Mouse (Mus musculus) embryonic stem cell, embryonic (primary cell): ENCODE data around the gene Smc4.

Experiments
- CTCF ChIA-PET, 4 experiments: fragments of 300-600 bp in 2 of 4; fragments of 350-600 bp in 2 of 4; sonication (Branson Sonifier 250); formaldehyde crosslinking; loops; one replicate each; lab custom pipeline; 2022; ENCODE audit warnings: inconsistent platforms in 2 of 4; lab: Charles Lee
- POLR2A ChIA-PET, 4 experiments: fragments of 300-600 bp in 2 of 4; fragments of 350-600 bp in 2 of 4; sonication (Branson Sonifier 250); formaldehyde crosslinking; loops; one replicate each; lab custom pipeline; 2022; ENCODE audit warnings: antibody characterized with exemption in 4 of 4, inconsistent platforms in 1 of 4; lab: Charles Lee

Gene Smc4

GRCm38 (mm10) chr3:69004437-69005337 is at the start of gene Smc4, which contains the start of gene Ift80:
Smc4 (plus strand) TSS chr3:69004738.
Ift80 (minus strand) TSS chr3:69004570.
- CTCF ChIA-PET: interaction anchor here in 1 of 4 experiments (1.0 kb wide), 1 partner anchor 16 kb away, joined by 3 read pairs; no protein-coding TSS in a partner anchor
- POLR2A ChIA-PET: interaction anchor here in 3 of 4 experiments (0.6 to 6.7 kb wide), 46 partner anchors 9 to 717 kb away, joined by 3 to 48 read pairs (median 4); partner anchors contain the start of genes Kpna4 (in 3 of the 3), Trim59 (in 3 of the 3) and Nmd3 (in 1 of the 3)

- ChIA-PET CTCF (interaction anchor here in 1 of 4 experiments (1.9 to 2.5 kb wide), 2 partner anchors 19 to 239 kb away, joined by 4 to 11 read pairs; no protein-coding TSS in a partner anchor), POLR2A (interaction anchor here in 2 of 4 experiments (0.6 to 1.5 kb wide), 2 partner anchors 28 to 55 kb away, joined by 3 to 5 read pairs; no protein-coding TSS in a partner anchor)
Measured at GRCm38 (mm10) chr3:68956454-68956853, 48.1 kb upstream of the Smc4 start.

- POLR2A ChIA-PET: interaction anchor here in 1 of 4 experiments (1.0 to 1.5 kb wide), 2 partner anchors 29 to 47 kb away, joined by 3 to 5 read pairs; partner anchors contain the start of genes Ift80 and Smc4
- CTCF ChIA-PET: interaction anchor here in 1 of 4 experiments (1.9 to 2.5 kb wide), 2 partner anchors 19 to 240 kb away, joined by 4 to 11 read pairs; no protein-coding TSS in a partner anchor
Measured at GRCm38 (mm10) chr3:68957413-68957812, 47.1 kb upstream of the Smc4 start.

GRCm38 (mm10) chr3:68964682-68965081 is 39.9 kb upstream of the Smc4 start:
- CTCF ChIA-PET: interaction anchor here in 3 of 4 experiments (0.6 to 1.7 kb wide), 6 partner anchors 10 to 578 kb away, joined by 3 to 8 read pairs (median 3); no protein-coding TSS in a partner anchor
- POLR2A ChIA-PET: no interaction called here

GRCm38 (mm10) chr3:68966527-68967285 is 37.8 kb upstream of the Smc4 start:
- ChIA-PET CTCF (interaction anchor here in 2 of 4 experiments (1.0 to 2.4 kb wide), 6 partner anchors 8 to 385 kb away, joined by 3 to 8 read pairs (median 5); no protein-coding TSS in a partner anchor), POLR2A (interaction anchor here in 2 of 4 experiments (0.8 to 1.8 kb wide), 10 partner anchors 12 to 79 kb away, joined by 3 to 6 read pairs (median 4); partner anchors contain the start of genes Ift80 (in 1 of the 2) and Smc4 (in 1 of the 2))

- ChIA-PET POLR2A (interaction anchor here in 2 of 4 experiments (0.8 to 1.8 kb wide), 10 partner anchors 11 to 78 kb away, joined by 3 to 6 read pairs (median 4); partner anchors contain the start of genes Ift80 (in 1 of the 2) and Smc4 (in 1 of the 2)), CTCF (interaction anchor here in 2 of 4 experiments (1.0 to 2.4 kb wide), 5 partner anchors 8 to 386 kb away, joined by 3 to 6 read pairs (median 5); no protein-coding TSS in a partner anchor)
Measured at GRCm38 (mm10) chr3:68967404-68967803, 37.1 kb upstream of the Smc4 start.

- CTCF ChIA-PET: interaction anchor here in 2 of 4 experiments (0.7 to 2.4 kb wide), 3 partner anchors 15 to 252 kb away, joined by 3 to 5 read pairs (median 3); no protein-coding TSS in a partner anchor
- POLR2A ChIA-PET: interaction anchor here in 1 of 4 experiments (1.5 kb wide), 1 partner anchor 8 kb away, joined by 3 read pairs; no protein-coding TSS in a partner anchor
Measured at GRCm38 (mm10) chr3:68969091-68969590, 35.4 kb upstream of the Smc4 start.

- ChIA-PET POLR2A (interaction anchor here in 1 of 4 experiments (0.9 kb wide), 1 partner anchor 78 kb away, joined by 4 read pairs; no protein-coding TSS in a partner anchor), CTCF (interaction anchor here in 1 of 4 experiments (0.6 kb wide), 1 partner anchor 21 kb away, joined by 3 read pairs; no protein-coding TSS in a partner anchor)
Measured at GRCm38 (mm10) chr3:68973574-68973973, 31.0 kb upstream of the Smc4 start.

- CTCF ChIA-PET: interaction anchor here (0.6 to 0.9 kb wide), 8 partner anchors 8 to 676 kb away, joined by 3 to 7 read pairs (median 4); no protein-coding TSS in a partner anchor
Measured at GRCm38 (mm10) chr3:68974639-68975532, 29.7 kb upstream of the Smc4 start.

GRCm38 (mm10) chr3:68975533-68976490 is 28.7 kb upstream of the Smc4 start:
- POLR2A ChIA-PET: interaction anchor here in 2 of 4 experiments (1.0 to 1.7 kb wide), 3 partner anchors 12 to 29 kb away, joined by 3 to 8 read pairs (median 4); partner anchors contain the start of genes Ift80 (in 1 of the 2) and Smc4 (in 1 of the 2)
- CTCF ChIA-PET: interaction anchor here (0.6 to 0.9 kb wide), 8 partner anchors 8 to 677 kb away, joined by 3 to 7 read pairs (median 4); no protein-coding TSS in a partner anchor

More at GRCm38 (mm10) chr3:68974639-68975532, 29.7 kb upstream of the Smc4 start:
- POLR2A ChIA-PET: interaction anchor here in 1 of 4 experiments (0.6 to 1.0 kb wide), 2 partner anchors 11 to 66 kb away, joined by 3 read pairs; no protein-coding TSS in a partner anchor

GRCm38 (mm10) chr3:68977696-68978095 is 26.8 kb upstream of the Smc4 start:
- ChIA-PET POLR2A (interaction anchor here in 1 of 4 experiments (0.6 kb wide), 1 partner anchor 52 kb away, joined by 4 read pairs; no protein-coding TSS in a partner anchor), CTCF (no interaction called here)

GRCm38 (mm10) chr3:68979187-68979586 is 25.4 kb upstream of the Smc4 start:
- POLR2A ChIA-PET: interaction anchor here in 3 of 4 experiments (0.6 to 2.8 kb wide), 11 partner anchors 12 to 483 kb away, joined by 3 to 19 read pairs (median 3); partner anchors contain the start of genes Ift80 (in 2 of the 3) and Smc4 (in 2 of the 3)
- CTCF ChIA-PET: interaction anchor here in 1 of 4 experiments (0.7 kb wide), 1 partner anchor 82 kb away, joined by 3 read pairs; no protein-coding TSS in a partner anchor

GRCm38 (mm10) chr3:68980898-68981297 is 23.6 kb upstream of the Smc4 start:
- POLR2A ChIA-PET: interaction anchor here in 3 of 4 experiments (0.5 to 2.8 kb wide), 8 partner anchors 9 to 362 kb away, joined by 3 to 19 read pairs (median 4); partner anchors contain the start of genes Ift80 (in 1 of the 3) and Smc4 (in 1 of the 3)
- CTCF ChIA-PET: no interaction called here

GRCm38 (mm10) chr3:68986550-68986949 is 18.0 kb upstream of the Smc4 start:
- POLR2A ChIA-PET: no interaction called here
- CTCF ChIA-PET: no interaction called here
